Comparison of ENCODE assay signal across 12 mouse cellular contexts in the genomic region with DNA sequence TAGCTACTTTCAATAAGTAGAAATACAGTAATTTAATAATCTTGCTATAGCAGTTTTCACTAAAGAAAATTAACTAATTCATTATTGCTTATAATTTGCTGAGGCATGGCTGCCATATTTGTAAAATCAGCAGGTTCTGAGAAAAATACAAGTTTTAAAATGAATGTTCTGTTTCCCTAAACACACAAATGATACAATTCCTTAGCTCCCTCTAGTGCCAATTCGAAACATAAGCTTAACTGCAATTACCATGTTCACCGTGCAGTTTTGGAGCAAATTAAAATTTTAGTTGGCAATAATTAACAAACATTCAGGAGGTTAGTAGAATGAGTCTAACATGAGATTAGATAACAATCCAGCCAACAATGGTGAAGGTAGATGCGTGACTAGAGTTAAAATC.
DNase-seq lines count a peak whose midpoint lies in the region; ATAC-seq and TF ChIP-seq lines count a peak whose summit lies in the region.
"Had no signal": no experiment of that assay in that cellular context is flagged by ENCODE, and none has a peak within 500 bp of the region (broad histone marks: within the 10 kb centered on the region; RNA-seq: fewer than 3 reads in every experiment).

No protein-coding gene starts in this region.

- peak; percentile 3 for DNase-seq in heart, adult 8-10 months (ENCODE audit: low spot score)
- peak; percentile 15 for DNase-seq in limb, embryonic 14.5 days (ENCODE audit: low spot score)
- DNase-seq in limb, embryonic 10.5 days (ENCODE audit: low spot score), result no peak
- peak; percentile 53 for DNase-seq in MEL (ENCODE audit: low read depth, low spot score)
- peak; percentile 1 for DNase-seq in embryo, embryonic 11.5 days (ENCODE audit: low read depth, low spot score)
- DNase-seq in heart, adult 18-20 months, result no peak
- no peak for DNase-seq in kidney, postnatal 36 days
- DNase-seq: kidney, adult 18-20 months; spleen, adult 18-20 months had no signal

- no peak for TF ChIP-seq EP300 in MEL (IDR thresholded peaks at IDR 0.05; ENCODE audit: low read depth in 1 of 2, low read length in 2 of 2)

- ATAC-seq in heart, embryonic 12.5 days (ENCODE audit: insufficient number of reproducible peaks, low FRiP score), result no peak
- ATAC-seq in limb, embryonic 14.5 days (ENCODE audit: low FRiP score, low read depth), result no peak

- H3K9ac ChIP-seq in heart, embryonic 12.5 days, result no peak overlapping the region
- H3K9ac ChIP-seq in limb, embryonic 14.5 days (ENCODE audit: low read depth, low read length, severe bottlenecking), result no peak overlapping the region
- no peak overlapping the region for H3K9ac ChIP-seq in MEL (ENCODE audit: control insufficient read depth, low read depth, low read length, poor library complexity, severe bottlenecking)
- H3K9ac ChIP-seq: embryonic facial prominence, embryonic 15.5 days had no signal

- no peaks in the 10 kb centered on the region for H3K4me1 ChIP-seq in heart, embryonic 12.5 days (replicated peaks)
- no peaks in the 10 kb centered on the region for H3K4me1 ChIP-seq in limb, embryonic 14.5 days (ENCODE audit: control insufficient read depth, insufficient read depth, low read length)
- H3K4me1 ChIP-seq in limb, embryonic 10.5 days, result no peaks in the 10 kb centered on the region
- no peaks in the 10 kb centered on the region for H3K4me1 ChIP-seq in MEL (ENCODE audit: control insufficient read depth in 1 of 2, insufficient read depth in 2 of 2, low read length in 2 of 2)
- H3K4me1 ChIP-seq: embryonic facial prominence, embryonic 15.5 days had no signal

- no peak overlapping the region for H3K27ac ChIP-seq in heart, embryonic 12.5 days (ENCODE audit: poor library complexity, severe bottlenecking)
- no peak overlapping the region for H3K27ac ChIP-seq in limb, embryonic 14.5 days (replicated peaks; ENCODE audit: low read depth, low read length)
- H3K27ac ChIP-seq in limb, embryonic 10.5 days, result no peak overlapping the region
- no peak overlapping the region for H3K27ac ChIP-seq in MEL (ENCODE audit: control insufficient read depth, low read depth, low read length)
- H3K27ac ChIP-seq: embryonic facial prominence, embryonic 15.5 days had no signal

- TF ChIP-seq RAD21 in MEL (IDR thresholded peaks at IDR 0.05; ENCODE audit: low read depth, low read length), result peak; percentile 84

- 38% methylated on average over 3 of the region's 3 CpGs for WGBS in heart, embryonic 12.5 days
- WGBS in limb, embryonic 14.5 days, result 39% methylated on average over 3 of the region's 3 CpGs
- 53% methylated on average over 3 of the region's 3 CpGs for WGBS in limb, embryonic 10.5 days

- H3K4me2 ChIP-seq in heart, embryonic 12.5 days, result no peak overlapping the region
- no peak overlapping the region for H3K4me2 ChIP-seq in limb, embryonic 14.5 days (replicated peaks; ENCODE audit: low read depth, low read length, severe bottlenecking)
- H3K4me2 ChIP-seq: embryonic facial prominence, embryonic 15.5 days had no signal

- no peaks in the 10 kb centered on the region for H3K9me3 ChIP-seq in heart, embryonic 12.5 days (replicated peaks)
- H3K9me3 ChIP-seq in limb, embryonic 14.5 days (ENCODE audit: control insufficient read depth, low read length), result no peaks in the 10 kb centered on the region
- H3K9me3 ChIP-seq in limb, embryonic 10.5 days (replicated peaks), result no peaks in the 10 kb centered on the region
- H3K9me3 ChIP-seq in MEL (replicated peaks; ENCODE audit: insufficient read depth, low read length), result no peaks in the 10 kb centered on the region
- H3K9me3 ChIP-seq: embryonic facial prominence, embryonic 15.5 days; G1E had no signal

- H3K36me3 ChIP-seq in heart, embryonic 12.5 days, result no peaks in the 10 kb centered on the region
- no peaks in the 10 kb centered on the region for H3K36me3 ChIP-seq in limb, embryonic 14.5 days (ENCODE audit: control insufficient read depth, insufficient read depth, low read length)
- no peaks in the 10 kb centered on the region for H3K36me3 ChIP-seq in limb, embryonic 10.5 days
- H3K36me3 ChIP-seq in MEL (ENCODE audit: control insufficient read depth in 1 of 2, insufficient read depth in 2 of 2, low read length in 2 of 2), result no peaks in the 10 kb centered on the region
- H3K36me3 ChIP-seq: embryonic facial prominence, embryonic 15.5 days; G1E had no signal

- TF ChIP-seq POLR2A in limb, embryonic 14.5 days (IDR thresholded peaks at IDR 0.05; ENCODE audit: borderline replicate concordance, extremely low read depth, insufficient read depth, insufficient read length), result no peak
- no peak for TF ChIP-seq POLR2A in MEL (IDR thresholded peaks at IDR 0.05; ENCODE audit: control insufficient read depth in 1 of 2, insufficient read depth in 1 of 2, low read depth in 1 of 2, low read length in 2 of 2, poor library complexity in 1 of 2)

- no peaks in the 10 kb centered on the region for H3K27me3 ChIP-seq in heart, embryonic 12.5 days (replicated peaks)
- H3K27me3 ChIP-seq in limb, embryonic 14.5 days (ENCODE audit: control insufficient read depth, insufficient read depth, low read length), result no peaks in the 10 kb centered on the region
- no peaks in the 10 kb centered on the region for H3K27me3 ChIP-seq in limb, embryonic 10.5 days (ENCODE audit: low read depth, poor library complexity, severe bottlenecking)
- no peaks in the 10 kb centered on the region for H3K27me3 ChIP-seq in MEL (ENCODE audit: control insufficient read depth in 1 of 2, insufficient read depth in 2 of 2, low read length in 2 of 2)
- H3K27me3 ChIP-seq: embryonic facial prominence, embryonic 15.5 days had no signal

- TF ChIP-seq CTCF in MEL (IDR thresholded peaks at IDR 0.05 in 2 of 3, conservative IDR thresholded peaks at IDR 0.05 in 1 of 3; ENCODE audit: control insufficient read depth in 1 of 3, insufficient read depth in 1 of 3, low read depth in 2 of 3, low read length in 3 of 3, poor library complexity in 1 of 3, severe bottlenecking in 1 of 3), result peak in 1 of 3 experiments; percentile 68; a peak in 2 of 6 replicates

- H3K4me3 ChIP-seq in heart, embryonic 12.5 days, result no peak overlapping the region
- no peak overlapping the region for H3K4me3 ChIP-seq in limb, embryonic 14.5 days (replicated peaks; ENCODE audit: low read length)
- H3K4me3 ChIP-seq in limb, embryonic 10.5 days, result no peak overlapping the region
- H3K4me3 ChIP-seq in MEL (ENCODE audit: control insufficient read depth in 1 of 2, insufficient read depth in 1 of 2, low read depth in 2 of 2, low read length in 2 of 2), result no peak overlapping the region
- H3K4me3 ChIP-seq: embryonic facial prominence, embryonic 15.5 days had no signal

- H3K79me2 ChIP-seq in MEL (ENCODE audit: control insufficient read depth, insufficient read depth, low read length, poor library complexity), result no peaks in the 10 kb centered on the region

TF ChIP-seq in MEL, 35 proteins besides CTCF, POLR2A, EP300 and RAD21:
- no peak for TF ChIP-seq TBP (IDR thresholded peaks at IDR 0.05; ENCODE audit: low read depth, low read length)
- TF ChIP-seq ZC3H11A (IDR thresholded peaks at IDR 0.05; ENCODE audit: low read depth, low read length), result peak; percentile 81
- peak; percentile 74 for TF ChIP-seq SMC3 (IDR thresholded peaks at IDR 0.05; ENCODE audit: low read depth, low read length)
- no peak for TF ChIP-seq BHLHE40 (IDR thresholded peaks at IDR 0.05; ENCODE audit: borderline replicate concordance, low read depth, low read length)

Comparison
In these comparisons a context has a peak if more than half of its experiments do, and no peak if none do; other contexts are left out.
1. DNase-seq: peak in heart, adult 8-10 months (single experiment), limb, embryonic 14.5 days (single experiment), MEL (single experiment) and embryo, embryonic 11.5 days (single experiment); none in limb, embryonic 10.5 days (single experiment), heart, adult 18-20 months (0 of 2) and kidney, postnatal 36 days (0 of 2).